Mouse (Mus musculus): Measurements from ENCODE around the gene Zbtb7b.

Gene Zbtb7b

GRCm38 (mm10) chr3:89418861-89419250 lies 24.3 kb upstream of the Zbtb7b start:
- DNase-seq (ENCODE audit: low read depth, low spot score) = no peak

- peak; percentile 99 for DNase-seq (ENCODE audit: low read depth, low spot score)
These were observed 23.7 kb upstream of the Zbtb7b start, which contains the start of the genes Cks1b and Shc1 for GRCm38 (mm10) chr3:89418170-89418860. Cks1b (minus strand) TSS chr3:89418383. Shc1 (plus strand) TSS chr3:89418443.

GRCm38 (mm10) chr3:89417840-89418169 lies 23.2 kb upstream of the Zbtb7b start:
- DNase-seq (ENCODE audit: low read depth, low spot score) = no peak

- DNase-seq (ENCODE audit: low read depth, low spot score) = no peak
These were observed 22.6 kb upstream of the Zbtb7b start for GRCm38 (mm10) chr3:89417131-89417530.

- DNase-seq (ENCODE audit: low read depth, low spot score) = no peak
These were observed 21.6 kb upstream of the Zbtb7b start for GRCm38 (mm10) chr3:89416158-89416557.

- DNase-seq (ENCODE audit: low read depth, low spot score) = peak; percentile 100
These were observed 17.2 kb upstream of the Zbtb7b start, which contains the start of gene Flad1 for GRCm38 (mm10) chr3:89411490-89412393. Flad1 (minus strand) TSS chr3:89411870.

- no peak for DNase-seq (ENCODE audit: low read depth, low spot score)
These were observed 16.3 kb upstream of the Zbtb7b start for GRCm38 (mm10) chr3:89410864-89411263.

- no peak for DNase-seq (ENCODE audit: low read depth, low spot score)
These were observed 15.1 kb upstream of the Zbtb7b start for GRCm38 (mm10) chr3:89409701-89410100.

GRCm38 (mm10) chr3:89408448-89408847 lies 13.9 kb upstream of the Zbtb7b start:
- no peak for DNase-seq (ENCODE audit: low read depth, low spot score)

- DNase-seq (ENCODE audit: low read depth, low spot score) = no peak
These were observed 12.3 kb upstream of the Zbtb7b start for GRCm38 (mm10) chr3:89406887-89407286.

GRCm38 (mm10) chr3:89402693-89403092 lies 8.1 kb upstream of the Zbtb7b start, which contains the start of gene Lenep:
Lenep (minus strand) TSS chr3:89402793.
- no peak for DNase-seq (ENCODE audit: low read depth, low spot score)

GRCm38 (mm10) chr3:89401329-89401728 lies 6.8 kb upstream of the Zbtb7b start:
- no peak for DNase-seq (ENCODE audit: low read depth, low spot score)

- DNase-seq (ENCODE audit: low read depth, low spot score) = no peak
These were observed 2.1 kb upstream of the Zbtb7b start for GRCm38 (mm10) chr3:89396654-89397005.

- DNase-seq (ENCODE audit: low read depth, low spot score) = peak; percentile 81
These were observed 1.5 kb upstream of the Zbtb7b start for GRCm38 (mm10) chr3:89395806-89396653.

GRCm38 (mm10) chr3:89395419-89395805 lies 836 bp upstream of the Zbtb7b start:
- no peak for DNase-seq (ENCODE audit: low read depth, low spot score)

- peak; percentile 81 for DNase-seq (ENCODE audit: low read depth, low spot score)
These were observed 299 bp upstream of the Zbtb7b start for GRCm38 (mm10) chr3:89394894-89395256.

GRCm38 (mm10) chr3:89393605-89394004 lies 971 bp downstream of the Zbtb7b start:
- peak; percentile 94 for DNase-seq (ENCODE audit: low read depth, low spot score)

GRCm38 (mm10) chr3:89392871-89393311 lies 1.7 kb downstream of the Zbtb7b start:
- no peak for DNase-seq (ENCODE audit: low read depth, low spot score)

GRCm38 (mm10) chr3:89391663-89392511 lies 2.7 kb downstream of the Zbtb7b start:
- DNase-seq (ENCODE audit: low read depth, low spot score) = no peak

- DNase-seq (ENCODE audit: low read depth, low spot score) = no peak
These were observed 3.6 kb downstream of the Zbtb7b start for GRCm38 (mm10) chr3:89390699-89391662.
